In the genomic region with DNA sequence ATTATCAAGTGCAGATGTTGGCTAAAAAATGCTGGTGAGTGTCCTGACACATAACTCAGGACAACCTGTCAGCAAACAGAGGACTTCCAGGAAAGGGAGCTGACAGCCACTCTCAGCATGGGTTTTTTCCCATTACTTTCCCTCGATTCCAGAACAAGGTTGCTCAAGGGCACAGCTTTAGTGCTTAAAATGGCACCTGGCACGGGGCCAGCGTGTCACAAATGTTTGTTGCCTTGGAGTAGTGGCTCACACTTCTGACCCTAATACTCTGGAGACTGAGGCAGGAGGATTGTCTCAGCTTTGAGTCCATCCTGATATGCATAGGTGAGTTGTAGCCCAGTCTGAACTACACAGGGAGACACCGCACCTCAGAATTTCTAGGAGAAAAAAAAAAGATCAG, we compare ENCODE assay signal across 29 mouse cellular contexts. TPM values are rescaled to one million over a fixed set of nuclear protein-coding genes. Genes with fewer than 3 reads are reported as not detected.
DNase-seq lines count a peak whose midpoint lies in the region; ATAC-seq and TF ChIP-seq lines count a peak whose summit lies in the region.
"Had no signal": no experiment of that assay in that cellular context is flagged by ENCODE, and none has a peak within 500 bp of the region (broad histone marks: within the 10 kb centered on the region; RNA-seq: fewer than 3 reads in every experiment).

No protein-coding gene starts in this region.

- H3K9me3 ChIP-seq in heart, embryonic 11.5 days (replicated peaks; ENCODE audit: control insufficient read depth, low read length): no peaks in the 10 kb centered on the region
- no peaks in the 10 kb centered on the region for H3K9me3 ChIP-seq in liver, embryonic 12.5 days (replicated peaks)
- H3K9me3 ChIP-seq: forebrain, embryonic 15.5 days; hindbrain, embryonic 10.5 days; lung, embryonic 15.5 days had no signal

- H3K36me3 ChIP-seq in heart, embryonic 11.5 days (ENCODE audit: control insufficient read depth, insufficient read depth, low read length): no peaks in the 10 kb centered on the region
- peaks cover 14% of the 10 kb centered on the region; the same call in 1 of the 2 replicates for H3K36me3 ChIP-seq in liver, adult 2 months (ENCODE audit: control insufficient read depth, insufficient read depth, low read length)
- H3K36me3 ChIP-seq in liver, embryonic 12.5 days: no peaks in the 10 kb centered on the region
- H3K36me3 ChIP-seq: forebrain, embryonic 15.5 days; hindbrain, embryonic 10.5 days; lung, embryonic 15.5 days had no signal

- H3K79me2 ChIP-seq in liver, adult 2 months (ENCODE audit: control insufficient read depth, insufficient read depth, low read length): no peaks in the 10 kb centered on the region

- TF ChIP-seq CTCF in liver, adult 2 months (IDR thresholded peaks at IDR 0.05; ENCODE audit: low read depth, low read length): no peak

- TF ChIP-seq POLR2A in liver, adult 2 months (IDR thresholded peaks at IDR 0.05; ENCODE audit: extremely low read depth, insufficient read depth, low read length): no peak

- peak; percentile 55 for DNase-seq in adrenal gland, postnatal 14 days
- DNase-seq in adrenal gland, adult 8-10 months: no peak
- DNase-seq in heart, adult 9 months (ENCODE audit: low spot score in 2 of 2): no peak
- peak; percentile 47 for DNase-seq in liver, adult 2 months (ENCODE audit: extremely low read depth, low read depth, low spot score)
- no peak for DNase-seq in retina, embryonic 14.5 days (ENCODE audit: low spot score)
- DNase-seq: cerebellum, adult 8-10 months; cerebellum, postnatal 36 days; lung, postnatal 36 days; midbrain, embryonic 14.5 days; right cerebral cortex, postnatal 14 days; thymus, adult 2 months; thymus, postnatal 4 days had no signal

- H3K4me1 ChIP-seq in heart, embryonic 11.5 days (ENCODE audit: control insufficient read depth, insufficient read depth, low read length): 0 out of 2 replicates have a peak, but pooled peaks cover 9% of the 10 kb centered on the region
- H3K4me1 ChIP-seq in liver, adult 2 months (ENCODE audit: control insufficient read depth, insufficient read depth, low read length): peaks cover 17% of the 10 kb centered on the region
- peaks cover 22% of the 10 kb centered on the region for H3K4me1 ChIP-seq in liver, embryonic 12.5 days

- no peak overlapping the region for H3K4me2 ChIP-seq in heart, embryonic 11.5 days
- no peak overlapping the region for H3K4me2 ChIP-seq in liver, embryonic 12.5 days
- H3K4me2 ChIP-seq: forebrain, embryonic 15.5 days; lung, embryonic 15.5 days had no signal

- H3K9ac ChIP-seq in heart, embryonic 11.5 days (ENCODE audit: low read depth, low read length): no peak overlapping the region
- no peak overlapping the region for H3K9ac ChIP-seq in liver, adult 2 months (ENCODE audit: low read depth, low read length)
- no peak overlapping the region for H3K9ac ChIP-seq in liver, embryonic 12.5 days
- H3K9ac ChIP-seq: forebrain, embryonic 15.5 days; liver, embryonic 14.5 days; lung, embryonic 15.5 days had no signal

- 49% methylated on average over 4 of the region's 4 CpGs for WGBS in heart, embryonic 11.5 days (ENCODE audit: insufficient replicate concordance)
- WGBS in liver, adult 2 months: 32% methylated on average over 4 of the region's 4 CpGs
- WGBS in liver, embryonic 12.5 days (ENCODE audit: insufficient replicate concordance): 77% methylated on average over 4 of the region's 4 CpGs

- no peak for ATAC-seq in heart, embryonic 11.5 days (replicated peaks; ENCODE audit: insufficient number of reproducible peaks, low FRiP score, low TSS enrichment)
- no peak for ATAC-seq in liver, embryonic 12.5 days
- ATAC-seq: CD4-positive, CD25-positive, alpha-beta regulatory T cell, adult 4 months; forebrain, embryonic 15.5 days; hindbrain, postnatal 0 days; intestine, postnatal 0 days had no signal

- no peaks in the 10 kb centered on the region for H3K27me3 ChIP-seq in heart, embryonic 11.5 days (ENCODE audit: control insufficient read depth, insufficient read depth, low read length)
- H3K27me3 ChIP-seq in liver, adult 2 months (ENCODE audit: control insufficient read depth, insufficient read depth, low read length): no peaks in the 10 kb centered on the region
- peaks cover 36% of the 10 kb centered on the region for H3K27me3 ChIP-seq in liver, embryonic 12.5 days (replicated peaks)
- H3K27me3 ChIP-seq: forebrain, embryonic 15.5 days; lung, embryonic 15.5 days had no signal

- no peak overlapping the region for H3K4me3 ChIP-seq in heart, embryonic 11.5 days (ENCODE audit: low read depth, low read length)
- no peak overlapping the region for H3K4me3 ChIP-seq in liver, adult 2 months (ENCODE audit: insufficient read depth, low read depth, low read length)
- no peak overlapping the region for H3K4me3 ChIP-seq in liver, embryonic 12.5 days
- H3K4me3 ChIP-seq: forebrain, embryonic 15.5 days; left cerebral cortex, adult 2 months; lung, embryonic 15.5 days had no signal

- H3K27ac ChIP-seq in heart, embryonic 11.5 days (ENCODE audit: low read depth, low read length): peak overlapping the region; percentile 57; the same call in 1 of the 2 replicates
- peak overlapping the region; percentile 10; the same call in 1 of the 2 replicates for H3K27ac ChIP-seq in liver, adult 2 months (replicated peaks; ENCODE audit: insufficient read depth, low read depth, low read length)
- no peak overlapping the region for H3K27ac ChIP-seq in liver, embryonic 12.5 days
- H3K27ac ChIP-seq: forebrain, embryonic 15.5 days; hindbrain, postnatal 0 days; left cerebral cortex, adult 2 months; liver, embryonic 14.5 days; lung, embryonic 15.5 days; stomach, postnatal 0 days had no signal

RNA-seq across cellular contexts. Expression of a gene that starts 2.0 kb away (rescaled TPM):
- total RNA-seq in adrenal gland, postnatal 14 days (2021): 29.0 and 39.1 TPM in 2 replicates
- total RNA-seq in adrenal gland, adult 8-10 months (2022): 10 to 100 TPM; 27.4 to 41.7 (median 33.5) TPM
- polyA plus RNA-seq in heart, embryonic 11.5 days (2014; fragmentation: Nextera tagmentation; extraction: Ambion mirVana): 8.2 and 9.9 TPM in 2 replicates
- total RNA-seq in liver, adult 2 months (2014; rRNA removed): 30.4 and 35.3 TPM in 2 replicates
- polyA plus RNA-seq in liver, adult 2 months (2012; rRNA removed): 32.6 and 40.9 TPM in 2 replicates
- 4.9 and 5.7 TPM in 2 replicates for polyA plus RNA-seq in liver, embryonic 12.5 days (2016; fragmentation: Nextera tagmentation; extraction: Ambion mirVana)

RNA-seq across cellular contexts. Expression of a gene that starts 10.4 kb away (rescaled TPM):
- total RNA-seq in adrenal gland, postnatal 14 days (2021): 161 and 165 TPM in 2 replicates
- total RNA-seq in adrenal gland, adult 8-10 months (2022): 10 to 100 TPM; 71.9 to 93.9 (median 88.6) TPM
- 0.69 and 2.7 TPM in 2 replicates for polyA plus RNA-seq in heart, embryonic 11.5 days (2014; fragmentation: Nextera tagmentation; extraction: Ambion mirVana)
- 190 and 256 TPM in 2 replicates for total RNA-seq in liver, adult 2 months (2014; rRNA removed)
- polyA plus RNA-seq in liver, adult 2 months (2012; rRNA removed): 0.95 and 3.1 TPM in 2 replicates
- polyA plus RNA-seq in liver, embryonic 12.5 days (2016; fragmentation: Nextera tagmentation; extraction: Ambion mirVana): 8.6 and 11.6 TPM in 2 replicates

RNA-seq across cellular contexts. Expression of a gene that starts 13.0 kb away (rescaled TPM):
- 0.37 and 0.83 TPM in 2 replicates for total RNA-seq in adrenal gland, postnatal 14 days (2021)
- total RNA-seq in adrenal gland, adult 8-10 months (2022): under 1 TPM in 1 of 4 experiments, not detected in 3; 0.26 TPM
- not detected in 2 replicates for polyA plus RNA-seq in heart, embryonic 11.5 days (2014; fragmentation: Nextera tagmentation; extraction: Ambion mirVana)
- total RNA-seq in liver, adult 2 months (2014; rRNA removed): not detected in 2 replicates
- polyA plus RNA-seq in liver, adult 2 months (2012; rRNA removed): not detected in 2 replicates
- polyA plus RNA-seq in liver, embryonic 12.5 days (2016; fragmentation: Nextera tagmentation; extraction: Ambion mirVana): not detected in 2 replicates
- total RNA-seq: gastrocnemius, adult 8-10 months; granulocyte monocyte progenitor cell, adult 5-6 weeks; layer of hippocampus, postnatal 10 days; left cerebral cortex, adult 2 months; left cerebral cortex, postnatal 36 days had no signal
- polyA plus RNA-seq: CD4-positive, CD25-positive, alpha-beta regulatory T cell, adult 4 months; forebrain, embryonic 15.5 days; hindbrain, embryonic 10.5 days; hindbrain, postnatal 0 days; intestine, postnatal 0 days; kidney, embryonic 16.5 days; midbrain, embryonic 14.5 days; neural tube, embryonic 11.5 days; stomach, postnatal 0 days had no signal

RNA-seq across cellular contexts. Expression of a gene that starts 24.7 kb away (rescaled TPM):
- total RNA-seq in adrenal gland, postnatal 14 days (2021): 84.6 and 133 TPM in 2 replicates
- total RNA-seq in adrenal gland, adult 8-10 months (2022): 100 to 1,000 TPM; 105 to 176 (median 135) TPM
- polyA plus RNA-seq in heart, embryonic 11.5 days (2014; fragmentation: Nextera tagmentation; extraction: Ambion mirVana): 31.3 and 31.9 TPM in 2 replicates
- total RNA-seq in liver, adult 2 months (2014; rRNA removed): 228 and 265 TPM in 2 replicates
- 312 and 443 TPM in 2 replicates for polyA plus RNA-seq in liver, adult 2 months (2012; rRNA removed)
- polyA plus RNA-seq in liver, embryonic 12.5 days (2016; fragmentation: Nextera tagmentation; extraction: Ambion mirVana): 75.3 and 75.6 TPM in 2 replicates

RNA-seq across cellular contexts. Expression of a gene that starts 24.9 kb away (rescaled TPM):
- 6.6 and 8.0 TPM in 2 replicates for total RNA-seq in adrenal gland, postnatal 14 days (2021)
- 1 to 10 TPM; 1.8 to 3.2 (median 2.3) TPM for total RNA-seq in adrenal gland, adult 8-10 months (2022)
- polyA plus RNA-seq in heart, embryonic 11.5 days (2014; fragmentation: Nextera tagmentation; extraction: Ambion mirVana): 0.52 and 0.62 TPM in 2 replicates
- 4.9 and 6.2 TPM in 2 replicates for total RNA-seq in liver, adult 2 months (2014; rRNA removed)
- polyA plus RNA-seq in liver, adult 2 months (2012; rRNA removed): 0.12 and 0.22 TPM in 2 replicates
- polyA plus RNA-seq in liver, embryonic 12.5 days (2016; fragmentation: Nextera tagmentation; extraction: Ambion mirVana): 0.91 and 1.3 TPM in 2 replicates

Comparison
In these comparisons a context has a peak if more than half of its experiments do, and no peak if none do; other contexts are left out.
1. DNase-seq: peak in adrenal gland, postnatal 14 days (single experiment) and liver, adult 2 months (single experiment); none in adrenal gland, adult 8-10 months (single experiment), heart, adult 9 months (0 of 2) and retina, embryonic 14.5 days (single experiment).